Mouse (Mus musculus) heart, adult 2 months (tissue): Measurements from ENCODE around the gene Phf21b. TPM values are rescaled to one million over a fixed set of nuclear protein-coding genes. Genes with fewer than 3 reads are reported as not detected.
A peak's percentile ranks its signal among the peaks of the same experiment; 100 is the strongest.

ENCODE experiments used
- DNase-seq, 2 experiments: peaks; one replicate each; pipeline ENCODE4 v3.0.0; 2021
- H3K27ac ChIP-seq: fragments of 200-600 bp; 2 replicates; pipeline ENCODE4 v1.8.1; 2022
- H3K27me3 ChIP-seq: fragments of 200-500 bp; 2 replicates; pipeline ENCODE4 v1.6.1; 2012; ENCODE audit warnings: mild to moderate bottlenecking, low read length, inconsistent platforms, mixed read lengths; ENCODE audit not compliant: control insufficient read depth, insufficient read depth
- H3K36me3 ChIP-seq: fragments of 200-500 bp; 2 replicates; pipeline ENCODE4 v1.6.1; 2012; ENCODE audit warnings: low read length, inconsistent platforms; ENCODE audit not compliant: control insufficient read depth, insufficient read depth
- H3K4me1 ChIP-seq: fragments of 200-500 bp; 2 replicates; pipeline ENCODE4 v1.6.1; 2011; ENCODE audit warnings: low read length; ENCODE audit not compliant: control insufficient read depth, insufficient read depth
- H3K4me3 ChIP-seq: fragments of 200-600 bp; 2 replicates; pipeline ENCODE4 v1.8.1; 2022
- H3K79me2 ChIP-seq: fragments of 200-500 bp; replicated peaks from 2 replicates; pipeline ENCODE4 v1.6.1; 2012; ENCODE audit warnings: mild to moderate bottlenecking, inconsistent platforms, low read length, moderate library complexity, mixed read lengths; ENCODE audit not compliant: control insufficient read depth, insufficient read depth
- H3K9ac ChIP-seq: fragments of 200-500 bp; 2 replicates; pipeline ENCODE4 v1.6.1; 2012; ENCODE audit warnings: low read depth, mild to moderate bottlenecking, control low read depth, inconsistent platforms, low read length, mixed read lengths
- CTCF ChIP-seq: fragments of 200-600 bp; IDR thresholded peaks from 2 replicates; pipeline ENCODE4 v1.8.1; 2022; ENCODE audit warnings: antibody characterized with exemption, mild to moderate bottlenecking, moderate library complexity
- EP300 ChIP-seq: fragments of 200-500 bp; IDR thresholded peaks from 2 replicates; pipeline ENCODE4 v1.6.1; 2011; ENCODE audit warnings: low read depth, low read length, control low read depth; ENCODE audit not compliant: insufficient read depth
- POLR2A ChIP-seq: fragments of 200-500 bp; IDR thresholded peaks from 2 replicates; pipeline ENCODE4 v1.6.1; 2011; ENCODE audit warnings: mild to moderate bottlenecking, low read depth, low read length, control low read depth; ENCODE audit not compliant: insufficient read depth
- WGBS: fragments of 180-500 bp; shearing (Covaris S2); methylation state at CpG from one replicate; pipeline ENCODE4 v1.1.7; 2018; 5-methylcytosine and 5-hydroxymethylcytosine counted together
- intact Hi-C: fragments of 180-260 bp; cut with DNase I; formaldehyde crosslinking; loops from one replicate; pipeline ENCODE4 v1.15.1; 2025
- polyA plus RNA-seq: library from polyadenylated mRNA; depleted of rRNA; stranded (reverse); fragments of >200 nt; gene quantifications from 2 replicates; pipeline ENCODE4 v1.2.3, GENCODE M21; 2012
- total RNA-seq, 2 experiments: library from RNA; stranded (reverse); gene quantifications; 2 replicates each; pipeline ENCODE4 v1.2.3; 2021

Phf21b gene
- total and polyA plus RNA-seq, 3 experiments, result 1.1 to 3.3 (median 1.1) TPM

DNA sequence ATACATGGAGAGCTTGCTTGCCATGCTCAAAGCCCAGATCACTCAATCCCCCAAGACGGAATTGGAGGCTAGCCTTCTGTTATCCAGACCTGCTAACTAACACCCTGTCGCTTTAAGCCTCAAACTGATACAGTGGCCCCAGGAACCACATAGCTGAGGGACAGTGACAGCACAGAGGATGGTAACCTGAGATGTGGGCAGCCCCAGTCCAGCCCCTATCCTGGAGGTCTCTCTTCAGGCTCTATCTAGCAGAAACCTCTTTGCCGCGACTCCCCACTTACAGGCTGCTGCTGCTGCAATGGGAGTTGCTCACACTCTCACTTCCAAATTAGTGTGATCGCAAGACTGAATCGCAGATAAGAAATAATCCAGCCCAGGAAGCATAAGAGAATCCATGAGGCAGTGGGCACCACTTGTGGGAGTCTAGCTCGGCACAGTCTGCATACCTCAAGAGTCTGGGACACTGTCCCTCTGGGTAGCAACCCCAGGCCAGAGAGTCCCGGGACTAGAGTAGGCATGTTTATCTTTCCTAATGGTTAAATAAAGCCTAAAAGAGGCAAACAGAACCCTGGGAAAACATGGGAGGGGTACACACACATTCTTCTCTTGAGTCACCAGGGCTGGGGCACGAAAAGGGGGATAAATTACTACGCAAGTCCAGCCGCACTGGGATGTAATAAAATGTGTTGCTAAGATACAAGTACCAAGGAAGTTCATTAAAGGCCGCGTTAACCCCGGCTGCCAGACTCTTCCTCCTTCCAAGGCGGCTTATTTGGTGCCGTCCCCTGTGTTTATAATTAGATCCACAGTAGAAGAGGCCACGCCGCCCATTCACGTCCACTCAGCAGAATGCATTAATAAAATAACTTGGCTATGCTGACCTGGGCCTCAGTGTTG, 13.7 kb downstream of the Phf21b start:
- DNase-seq, result no peak
- Histone ChIP-seq H3K4me3 (no peak overlapping the region), H3K27ac (no peak overlapping the region), H3K36me3 (no peaks in the 10 kb centered on the region), H3K27me3 (no peaks in the 10 kb centered on the region), H3K4me1 (peaks cover 13% of the 10 kb centered on the region), H3K9ac (no peak overlapping the region), H3K79me2 (no peaks in the 10 kb centered on the region)
- 38% methylated on average over 19 of the region's 19 CpGs for WGBS
- TF ChIP-seq CTCF, result no peak
- no peak for TF ChIP-seq POLR2A
- no peak for TF ChIP-seq EP300
- intact Hi-C loops, result no loop called here

GRCm38 (mm10) chr15:84840560-84840959, 15.3 kb downstream of the Phf21b start:
- Histone ChIP-seq H3K9ac (no peak overlapping the region), H3K36me3 (no peaks in the 10 kb centered on the region), H3K27me3 (no peaks in the 10 kb centered on the region), H3K4me1 (peaks cover 13% of the 10 kb centered on the region), H3K4me3 (no peak overlapping the region), H3K79me2 (peaks cover 2% of the 10 kb centered on the region; the same call in 1 of the 2 replicates), H3K27ac (no peak overlapping the region)
- no peak for DNase-seq
- TF ChIP-seq POLR2A (no peak), CTCF (peak; percentile 20)
- 54% methylated on average over 3 of the region's 3 CpGs for WGBS
- intact Hi-C loops, result no loop called here

- Histone ChIP-seq H3K4me3 (no peak overlapping the region), H3K4me1 (peaks cover 13% of the 10 kb centered on the region), H3K36me3 (no peaks in the 10 kb centered on the region), H3K27ac (no peak overlapping the region), H3K27me3 (no peaks in the 10 kb centered on the region), H3K79me2 (peaks cover 3% of the 10 kb centered on the region), H3K9ac (no peak overlapping the region)
- intact Hi-C loops, result no loop called here
- no peak for DNase-seq
- 79% methylated on average over 3 of the region's 3 CpGs for WGBS
- TF ChIP-seq EP300, result no peak
- no peak for TF ChIP-seq POLR2A
- TF ChIP-seq CTCF, result no peak
Measured at GRCm38 (mm10) chr15:84839521-84839920, 16.3 kb downstream of the Phf21b start.

DNA sequence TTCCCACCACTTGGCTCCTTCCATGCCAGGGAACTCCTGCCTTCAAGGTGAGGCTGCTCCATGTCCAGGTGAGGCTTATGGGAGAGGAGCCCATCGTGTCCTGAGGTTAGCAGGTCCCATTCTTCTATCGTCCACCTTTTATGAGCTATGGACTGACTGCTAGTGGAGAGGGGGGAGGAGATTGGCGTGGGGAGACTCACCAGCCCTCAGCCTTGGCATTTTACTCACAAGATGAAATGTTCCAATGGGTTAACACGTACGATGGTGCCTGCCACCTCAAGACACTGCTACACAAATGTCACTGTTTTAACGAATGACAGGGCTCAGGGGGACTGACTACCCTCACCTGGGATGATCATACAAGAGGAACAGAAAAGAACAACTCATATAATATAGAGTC, 18.0 kb downstream of the Phf21b start:
- Histone ChIP-seq H3K27ac (no peak overlapping the region), H3K4me3 (no peak overlapping the region), H3K9ac (no peak overlapping the region), H3K36me3 (no peaks in the 10 kb centered on the region), H3K4me1 (peaks cover 8% of the 10 kb centered on the region), H3K79me2 (peaks cover 4% of the 10 kb centered on the region), H3K27me3 (no peaks in the 10 kb centered on the region)
- intact Hi-C loops, result no loop called here
- no peak for DNase-seq
- no peak for TF ChIP-seq POLR2A
- no peak for TF ChIP-seq CTCF
- TF ChIP-seq EP300, result no peak
- WGBS, result 79% methylated on average over 6 of the region's 6 CpGs

- WGBS, result 5% methylated on average over 15 of the region's 15 CpGs
- H3K9ac ChIP-seq, result no peak overlapping the region
- H3K27ac ChIP-seq, result no peak overlapping the region
- no peaks in the 10 kb centered on the region for H3K36me3 ChIP-seq
- no peaks in the 10 kb centered on the region for H3K4me1 ChIP-seq
- intact Hi-C loops, result loop anchor here (2.0 kb wide), 1 partner anchor 25 kb away; no protein-coding TSS in a partner anchor
- no peaks in the 10 kb centered on the region for H3K27me3 ChIP-seq
- peak; percentile 77 to 84 for DNase-seq
- H3K4me3 ChIP-seq, result no peak overlapping the region
- H3K79me2 ChIP-seq, result peaks cover under 1% of the 10 kb centered on the region; the same call in 1 of the 2 replicates
- TF ChIP-seq CTCF, result peak; percentile 38
- no peak for TF ChIP-seq POLR2A
- TF ChIP-seq EP300, result peak; percentile 83
Measured at GRCm38 (mm10) chr15:84829416-84829815, 26.4 kb downstream of the Phf21b start.

DNA sequence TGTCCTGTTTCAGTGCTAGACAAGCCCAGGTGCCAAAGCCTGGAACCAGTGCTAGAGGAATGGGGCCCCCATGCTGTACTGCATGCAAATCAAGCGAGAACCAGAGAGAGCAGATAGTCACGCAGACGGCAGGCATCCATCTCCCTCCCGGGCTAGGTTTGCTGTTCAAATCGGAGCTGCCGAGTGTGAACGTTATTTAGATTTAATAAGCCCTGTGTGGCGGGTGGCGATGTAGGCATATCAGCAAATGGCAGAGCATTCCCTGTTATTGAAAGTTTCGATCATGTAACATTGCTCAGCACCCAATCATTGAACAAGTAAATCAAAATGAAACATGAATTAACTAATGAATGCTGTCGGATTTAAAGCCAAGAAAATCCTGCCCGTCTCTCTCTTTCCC, 27.2 kb downstream of the Phf21b start:
- intact Hi-C loops, result loop anchor here (2.0 kb wide), 1 partner anchor 26 kb away; no protein-coding TSS in a partner anchor
- TF ChIP-seq POLR2A (no peak), CTCF (no peak), EP300 (no peak)
- WGBS, result 87% methylated on average over 12 of the region's 12 CpGs
- H3K36me3 ChIP-seq, result no peaks in the 10 kb centered on the region
- no peak overlapping the region for H3K4me3 ChIP-seq
- no peak for DNase-seq
- H3K27me3 ChIP-seq, result no peaks in the 10 kb centered on the region
- H3K27ac ChIP-seq, result no peak overlapping the region
- no peaks in the 10 kb centered on the region for H3K79me2 ChIP-seq
- H3K4me1 ChIP-seq, result no peaks in the 10 kb centered on the region
- H3K9ac ChIP-seq, result no peak overlapping the region
